20 mouse cellular contexts compared by ENCODE assay signal in the genomic region with DNA sequence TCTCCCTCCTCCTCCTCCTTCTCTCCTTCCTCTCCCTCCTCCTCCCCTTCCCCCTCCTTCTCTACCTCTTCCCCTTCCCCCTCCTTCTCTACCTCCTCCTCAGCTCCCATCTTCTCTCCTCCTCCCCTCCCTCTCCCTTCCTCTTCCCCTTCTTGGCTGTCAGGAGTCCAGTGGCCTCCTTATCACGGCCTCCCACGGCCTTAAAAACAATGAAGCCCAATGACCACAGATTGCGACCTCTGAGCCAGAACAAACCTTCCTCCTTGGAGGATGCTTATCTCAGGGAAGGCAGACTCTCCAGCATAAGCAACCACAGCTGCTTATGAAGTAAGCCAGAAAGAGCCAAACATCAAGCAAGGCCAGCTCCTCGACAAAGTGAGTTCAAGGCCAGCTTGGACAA.
DNase-seq lines count a peak whose midpoint lies in the region; ATAC-seq and TF ChIP-seq lines count a peak whose summit lies in the region.
"Had no signal": no experiment of that assay in that cellular context is flagged by ENCODE, and none has a peak within 500 bp of the region (broad histone marks: within the 10 kb centered on the region; RNA-seq: fewer than 3 reads in every experiment).

No protein-coding gene starts in this region.

- H3K4me1 ChIP-seq in lung, embryonic 15.5 days = peaks cover 32% of the 10 kb centered on the region
- peaks cover 25% of the 10 kb centered on the region for H3K4me1 ChIP-seq in heart, embryonic 13.5 days
- no peaks in the 10 kb centered on the region for H3K4me1 ChIP-seq in cerebellum, adult 2 months (ENCODE audit: control insufficient read depth, insufficient read depth, low read length)
- H3K4me1 ChIP-seq: neural tube, embryonic 12.5 days had no signal

- H3K9ac ChIP-seq in lung, embryonic 15.5 days = no peak overlapping the region
- H3K9ac ChIP-seq in heart, embryonic 13.5 days = no peak overlapping the region
- H3K9ac ChIP-seq: hindbrain, embryonic 12.5 days; liver, embryonic 14.5 days; neural tube, embryonic 12.5 days; stomach, embryonic 15.5 days had no signal

- DNase-seq in adrenal gland, postnatal 14 days = peak; percentile 18
- DNase-seq in adrenal gland, postnatal 25 days = no peak
- no peak for DNase-seq in lung, postnatal 14 days
- no peak for DNase-seq in Muller cell, postnatal 12 days (ENCODE audit: inconsistent ontology term)
- no peak for DNase-seq in cerebellum, adult 2 months
- DNase-seq: cerebellum, adult 8-10 months; embryo, embryonic 11 days; gastrocnemius, postnatal 14 days; retina, postnatal 1 day; thymus, postnatal 25 days had no signal

- TF ChIP-seq POLR2A in myocyte (IDR thresholded peaks at IDR 0.05; ENCODE audit: insufficient read length, low read depth) = no peak
- no peak for TF ChIP-seq POLR2A in cerebellum, adult 2 months (IDR thresholded peaks at IDR 0.05; ENCODE audit: borderline replicate concordance, insufficient read depth, low read length)

- H3ac ChIP-seq in myocyte (ENCODE audit: control insufficient read depth, insufficient read length) = no peak overlapping the region

- no peaks in the 10 kb centered on the region for H3K79me2 ChIP-seq in myocyte (ENCODE audit: control insufficient read depth, insufficient read depth)

- H3K4me3 ChIP-seq in lung, embryonic 15.5 days = no peak overlapping the region
- no peak overlapping the region for H3K4me3 ChIP-seq in heart, embryonic 13.5 days
- no peak overlapping the region for H3K4me3 ChIP-seq in myocyte
- H3K4me3 ChIP-seq in cerebellum, adult 2 months (replicated peaks; ENCODE audit: insufficient read depth, low read depth, low read length) = no peak overlapping the region
- H3K4me3 ChIP-seq: hindbrain, embryonic 12.5 days; neural tube, embryonic 12.5 days; stomach, embryonic 15.5 days had no signal

- no peaks in the 10 kb centered on the region for H3K9me3 ChIP-seq in lung, embryonic 15.5 days
- H3K9me3 ChIP-seq in heart, embryonic 13.5 days = no peaks in the 10 kb centered on the region
- H3K9me3 ChIP-seq: hindbrain, embryonic 12.5 days; neural tube, embryonic 12.5 days; stomach, embryonic 15.5 days had no signal

- no peak overlapping the region for H3K4me2 ChIP-seq in lung, embryonic 15.5 days
- H3K4me2 ChIP-seq in heart, embryonic 13.5 days = no peak overlapping the region
- H3K4me2 ChIP-seq in myocyte (ENCODE audit: low read depth) = peak overlapping the region; percentile 77
- H3K4me2 ChIP-seq: hindbrain, embryonic 12.5 days; neural tube, embryonic 12.5 days; stomach, embryonic 15.5 days had no signal

- peak overlapping the region; percentile 67 for H3K27ac ChIP-seq in lung, embryonic 15.5 days
- H3K27ac ChIP-seq in heart, embryonic 13.5 days (replicated peaks) = 0 out of 2 replicates have a peak overlapping the region, but pooled peaks have one; percentile 24
- no peak overlapping the region for H3K27ac ChIP-seq in cerebellum, adult 2 months (ENCODE audit: insufficient read depth, low read length)
- H3K27ac ChIP-seq: hindbrain, embryonic 12.5 days; liver, embryonic 14.5 days; neural tube, embryonic 12.5 days; stomach, embryonic 15.5 days had no signal

- TF ChIP-seq CTCF in cerebellum, adult 2 months (IDR thresholded peaks at IDR 0.05; ENCODE audit: borderline replicate concordance, insufficient read depth, low read depth, low read length) = no peak

- 24% methylated on average over 4 of the region's 4 CpGs for WGBS in lung, embryonic 15.5 days
- 20% methylated on average over 4 of the region's 4 CpGs for whole genome bisulfite sequencing in heart, embryonic 13.5 days
- 51% methylated on average over 4 of the region's 4 CpGs for WGBS in cerebellum, adult 2 months

- ATAC-seq in lung, embryonic 15.5 days (ENCODE audit: borderline replicate concordance, extremely low read depth, low FRiP score, low TSS enrichment) = no peak
- no peak for ATAC-seq in heart, embryonic 13.5 days (ENCODE audit: extremely low read depth, insufficient number of reproducible peaks, low FRiP score, low TSS enrichment)
- ATAC-seq: forebrain, embryonic 16.5 days; intestine, postnatal 0 days; midbrain, embryonic 16.5 days had no signal

- no peaks in the 10 kb centered on the region for H3K27me3 ChIP-seq in lung, embryonic 15.5 days
- peaks cover 12% of the 10 kb centered on the region for H3K27me3 ChIP-seq in heart, embryonic 13.5 days (replicated peaks)
- no peaks in the 10 kb centered on the region for H3K27me3 ChIP-seq in myocyte (ENCODE audit: control insufficient read depth, insufficient read depth, insufficient read length)
- no peaks in the 10 kb centered on the region for H3K27me3 ChIP-seq in cerebellum, adult 2 months (ENCODE audit: control insufficient read depth, insufficient read depth, low read length)
- H3K27me3 ChIP-seq: stomach, embryonic 15.5 days had no signal

- no peaks in the 10 kb centered on the region for H3K36me3 ChIP-seq in lung, embryonic 15.5 days
- H3K36me3 ChIP-seq in heart, embryonic 13.5 days = no peaks in the 10 kb centered on the region
- no peaks in the 10 kb centered on the region for H3K36me3 ChIP-seq in myocyte (ENCODE audit: control insufficient read depth, insufficient read depth)
- H3K36me3 ChIP-seq: hindbrain, embryonic 12.5 days; neural tube, embryonic 12.5 days; stomach, embryonic 15.5 days had no signal

TF ChIP-seq in myocyte, 11 proteins besides CTCF, POLR2A, EP300 and RAD21:
- no peak for TF ChIP-seq MYOG (IDR thresholded peaks at IDR 0.05; ENCODE audit: control insufficient read depth in 1 of 3, insufficient read depth in 1 of 3, insufficient read length in 2 of 3, low read depth in 2 of 3)
- no peak for TF ChIP-seq MYOD1 (IDR thresholded peaks at IDR 0.05; ENCODE audit: control insufficient read depth in 1 of 3, insufficient read length in 2 of 3, low read depth in 2 of 3)
- TF ChIP-seq TCF12 (IDR thresholded peaks at IDR 0.05; ENCODE audit: insufficient read depth, poor library complexity, severe bottlenecking) = no peak
- no peak for TF ChIP-seq CEBPB (IDR thresholded peaks at IDR 0.05; ENCODE audit: insufficient read depth, poor library complexity, severe bottlenecking)
TF ChIP-seq in myocyte: peak in this region for 0.
